Mouse (Mus musculus) cerebellum, adult 2 months (tissue): ENCODE data around the gene Rapgef2.

ENCODE experiments used
- CTCF ChIP-seq: fragments of 200-500 bp; IDR thresholded peaks from 2 replicates; pipeline ENCODE4 v1.5.1; 2011; ENCODE audit warnings: low read depth, mild to moderate bottlenecking, control low read depth, low read length, moderate library complexity, borderline replicate concordance; ENCODE audit not compliant: insufficient read depth
- POLR2A ChIP-seq: fragments of 200-500 bp; IDR thresholded peaks from 2 replicates; pipeline ENCODE4 v1.6.1; 2011; ENCODE audit warnings: low read length, control low read depth, borderline replicate concordance; ENCODE audit not compliant: insufficient read depth

- no peak for TF ChIP-seq CTCF
- no peak for TF ChIP-seq POLR2A
Measured at GRCm38 (mm10) chr3:79299401-79299800, 13.1 kb upstream of the Rapgef2 start.
